Comparison of ENCODE assay signal across 27 mouse cellular contexts in genomic region chr12:59238434-59238833, GRCm38 (mm10). TPM values are rescaled to one million over a fixed set of nuclear protein-coding genes. Genes with fewer than 3 reads are reported as not detected.
A peak's percentile ranks its signal among the peaks of the same experiment; 100 is the strongest.
DNase-seq lines count a peak whose midpoint lies in the region; ATAC-seq and TF ChIP-seq lines count a peak whose summit lies in the region.
"Had no signal": no experiment of that assay in that cellular context is flagged by ENCODE, and none has a peak within 500 bp of the region (broad histone marks: within the 10 kb centered on the region; RNA-seq: fewer than 3 reads in every experiment).

No protein-coding gene starts in this region.

- H3K9me3 ChIP-seq in forebrain, postnatal 0 days (ENCODE audit: low read length) = no peaks in the 10 kb centered on the region
- H3K9me3 ChIP-seq in forebrain, embryonic 14.5 days (replicated peaks; ENCODE audit: control insufficient read depth, low read length) = no peaks in the 10 kb centered on the region
- H3K9me3 ChIP-seq: embryonic facial prominence, embryonic 13.5 days; embryonic facial prominence, embryonic 15.5 days; forebrain, embryonic 10.5 days; forebrain, embryonic 12.5 days; forebrain, embryonic 15.5 days; G1E had no signal

- TF ChIP-seq CTCF in forebrain, postnatal 0 days (IDR thresholded peaks at IDR 0.05; ENCODE audit: low read depth) = no peak

- no peak for ATAC-seq in forebrain, postnatal 0 days
- no peak for ATAC-seq in forebrain, embryonic 14.5 days
- no peak for ATAC-seq in megakaryocyte progenitor cell, adult 5-6 weeks (replicated peaks; ENCODE audit: poor library complexity)
- ATAC-seq: activated CD4-positive, CD25-positive, alpha-beta regulatory T cell, adult 4 months; CD4-positive, CD25-positive, alpha-beta regulatory T cell, adult 4 months; forebrain, embryonic 15.5 days; Patski had no signal

- no peak overlapping the region for H3K4me2 ChIP-seq in forebrain, postnatal 0 days (ENCODE audit: low read depth)
- H3K4me2 ChIP-seq in forebrain, embryonic 14.5 days (ENCODE audit: low read length) = no peak overlapping the region
- H3K4me2 ChIP-seq: embryonic facial prominence, embryonic 13.5 days; embryonic facial prominence, embryonic 15.5 days; forebrain, embryonic 12.5 days; forebrain, embryonic 15.5 days had no signal

- H3K4me1 ChIP-seq in forebrain, postnatal 0 days (ENCODE audit: insufficient read depth) = no peaks in the 10 kb centered on the region
- no peaks in the 10 kb centered on the region for H3K4me1 ChIP-seq in forebrain, embryonic 14.5 days (ENCODE audit: control insufficient read depth, insufficient read depth, low read length)
- H3K4me1 ChIP-seq: embryonic facial prominence, embryonic 13.5 days; embryonic facial prominence, embryonic 15.5 days; forebrain, embryonic 10.5 days; forebrain, embryonic 12.5 days; forebrain, embryonic 15.5 days had no signal

- H3K27me3 ChIP-seq in forebrain, postnatal 0 days (ENCODE audit: insufficient read depth, low read length) = no peaks in the 10 kb centered on the region
- H3K27me3 ChIP-seq in forebrain, embryonic 14.5 days (replicated peaks; ENCODE audit: control insufficient read depth, insufficient read depth, low read length) = no peaks in the 10 kb centered on the region
- H3K27me3 ChIP-seq: CH12.LX; embryonic facial prominence, embryonic 13.5 days; embryonic facial prominence, embryonic 15.5 days; forebrain, embryonic 12.5 days; forebrain, embryonic 15.5 days had no signal

- no peak overlapping the region for H3K4me3 ChIP-seq in forebrain, postnatal 0 days (ENCODE audit: low read depth, low read length)
- H3K4me3 ChIP-seq in forebrain, embryonic 14.5 days (ENCODE audit: low read depth, low read length) = no peak overlapping the region
- H3K4me3 ChIP-seq: embryonic facial prominence, embryonic 13.5 days; embryonic facial prominence, embryonic 15.5 days; erythroblast, embryonic 14.5 days; forebrain, embryonic 10.5 days; forebrain, embryonic 12.5 days; forebrain, embryonic 15.5 days had no signal

- no peak overlapping the region for H3K27ac ChIP-seq in forebrain, postnatal 0 days (ENCODE audit: low read depth, low read length)
- H3K27ac ChIP-seq in forebrain, embryonic 14.5 days (ENCODE audit: low read depth, low read length) = no peak overlapping the region
- H3K27ac ChIP-seq: embryonic facial prominence, embryonic 13.5 days; embryonic facial prominence, embryonic 15.5 days; forebrain, embryonic 10.5 days; forebrain, embryonic 12.5 days; forebrain, embryonic 15.5 days had no signal

- no peak overlapping the region for H3K9ac ChIP-seq in forebrain, postnatal 0 days
- H3K9ac ChIP-seq in forebrain, embryonic 14.5 days (ENCODE audit: low read length) = no peak overlapping the region
- H3K9ac ChIP-seq: embryonic facial prominence, embryonic 13.5 days; embryonic facial prominence, embryonic 15.5 days; forebrain, embryonic 12.5 days; forebrain, embryonic 15.5 days had no signal

- DNase-seq in forebrain, postnatal 0 days = peak; percentile 28
- no peak for DNase-seq in forebrain, embryonic 14.5 days (ENCODE audit: low spot score)
- DNase-seq in layer of hippocampus, adult 9-11 months = peak; percentile 31
- no peak for DNase-seq in layer of hippocampus, adult 8-10 months (ENCODE audit: low spot score in 2 of 2)
- peak; percentile 28 for DNase-seq in brain, adult 2 months (ENCODE audit: low read depth, low spot score)
- DNase-seq: adrenal gland, adult 8-10 months; adrenal gland, postnatal 14 days; adrenal gland, postnatal 36 days; B cell, adult 2 months; cerebellum, adult 18-20 months; cerebellum, adult 8-10 months; cerebellum, adult 9-11 months; cerebellum, postnatal 14 days; cerebellum, postnatal 36 days; embryo, embryonic 11 days had no signal

- H3K36me3 ChIP-seq in forebrain, postnatal 0 days (ENCODE audit: insufficient read depth) = no peaks in the 10 kb centered on the region
- H3K36me3 ChIP-seq in forebrain, embryonic 14.5 days (ENCODE audit: control insufficient read depth, insufficient read depth, low read length) = no peaks in the 10 kb centered on the region
- H3K36me3 ChIP-seq: embryonic facial prominence, embryonic 13.5 days; embryonic facial prominence, embryonic 15.5 days; forebrain, embryonic 10.5 days; forebrain, embryonic 12.5 days; forebrain, embryonic 15.5 days; G1E had no signal

- WGBS in forebrain, postnatal 0 days = 56% methylated on average over 5 of the region's 5 CpGs
- WGBS in forebrain, embryonic 14.5 days = 82% methylated on average over 5 of the region's 5 CpGs

RNA-seq across cellular contexts. Expression of gene Fbxo33, which starts 18.9 kb away (rescaled TPM):
- total RNA-seq in forebrain, postnatal 0 days (2014; rRNA removed) = 18.5 and 21.1 TPM in 2 replicates
- 7.4 and 8.2 TPM in 2 replicates for polyA plus RNA-seq in forebrain, postnatal 0 days (2015; fragmentation: Nextera tagmentation; extraction: Ambion mirVana)
- polyA plus RNA-seq in forebrain, embryonic 14.5 days (2014; fragmentation: Nextera tagmentation; extraction: Ambion mirVana) = 6.4 and 7.1 TPM in 2 replicates
- total RNA-seq in layer of hippocampus, adult 8-10 months (2022) = 10 to 100 TPM; 49.3 to 71.1 (median 61.7) TPM
- 40.7 and 63.0 TPM in 2 replicates for total RNA-seq in megakaryocyte progenitor cell, adult 5-6 weeks (2015)
- total RNA-seq in megakaryocyte progenitor cell, adult 5-6 weeks (2017) = 33.6 and 36.0 TPM in 2 replicates

Comparison
In these comparisons a context has a peak if more than half of its experiments do, and no peak if none do; other contexts are left out.
1. DNase-seq: peak in forebrain, postnatal 0 days (single experiment), layer of hippocampus, adult 9-11 months (single experiment) and brain, adult 2 months (single experiment); none in forebrain, embryonic 14.5 days (single experiment) and layer of hippocampus, adult 8-10 months (0 of 2).